Mouse (Mus musculus): ENCODE measurements around the gene Usp24.

GRCm38 (mm10) chr4:106292823-106293222 is 23.2 kb upstream of the Usp24 start:
- TF ChIP-seq ZMIZ1 (IDR thresholded peaks at IDR 0.05; ENCODE audit: low read depth, low read length) (no peak), SIN3A (IDR thresholded peaks at IDR 0.05; ENCODE audit: low read length) (no peak), EP300 (IDR thresholded peaks at IDR 0.05; ENCODE audit: low read length) (no peak), JUN (IDR thresholded peaks at IDR 0.05; ENCODE audit: insufficient read depth, low read depth, low read length) (no peak), CTCF (conservative IDR thresholded peaks at IDR 0.05 in 1 of 2, IDR thresholded peaks at IDR 0.05 in 1 of 2; ENCODE audit: low read depth in 2 of 2, low read length in 2 of 2) (no peak), RCOR1 (conservative IDR thresholded peaks at IDR 0.05; ENCODE audit: low read depth, low read length) (no peak), KAT2A (IDR thresholded peaks at IDR 0.05; ENCODE audit: insufficient replicate concordance, low read length) (no peak), ZC3H11A (IDR thresholded peaks at IDR 0.05; ENCODE audit: low read depth, low read length) (no peak), CHD1 (IDR thresholded peaks at IDR 0.05; ENCODE audit: low read depth, low read length) (no peak), MAZ (IDR thresholded peaks at IDR 0.05; ENCODE audit: low read depth, low read length) (no peak)
